Mouse (Mus musculus): ENCODE results near the gene Timp2. TPM values are rescaled to one million over a fixed set of nuclear protein-coding genes. Genes with fewer than 3 reads are reported as not detected.

Timp2 gene
- polyA plus RNA-seq (2011; ENCODE audit: insufficient read depth, insufficient read length, low replicate concordance, missing spikeins): 6.5 and 37.6 TPM in 2 replicates

DNA sequence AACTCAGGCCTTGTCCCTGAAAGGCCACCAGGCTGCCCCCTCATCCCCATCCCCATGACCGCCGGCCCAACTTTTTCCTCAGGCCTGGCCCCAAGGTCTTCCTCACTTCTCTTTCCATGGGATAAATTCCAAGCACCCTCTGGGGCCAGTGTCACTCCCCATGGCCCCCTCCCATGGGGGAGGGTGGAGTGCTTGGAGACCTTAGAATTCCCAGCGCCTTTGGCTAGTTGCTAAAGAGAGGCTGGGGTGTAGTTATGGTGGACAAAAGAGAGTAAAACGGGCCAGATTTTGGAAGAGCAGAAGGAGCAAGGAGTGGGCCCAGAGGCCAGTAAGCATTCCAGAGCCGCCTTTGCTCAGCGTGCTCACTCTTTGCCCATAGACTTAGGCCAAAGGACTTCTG, at the start of gene Timp2:
Gene Timp2, minus strand, starts transcription at position 101 of the 400 bp plus-strand sequence.
- no peaks in the 10 kb centered on the region; the same call in 1 of the 2 replicates for H3K4me1 ChIP-seq (ENCODE audit: control insufficient read depth, insufficient read depth, low read length)
- peak within 1 kb of the TSS; percentile 63 for H3K4me3 ChIP-seq (replicated peaks; ENCODE audit: control insufficient read depth, low read depth, low read length)
- H3K27ac ChIP-seq (ENCODE audit: control insufficient read depth, insufficient read depth, low read depth, low read length, poor library complexity): peak within 1 kb of the TSS; percentile 79
- WGBS: 64% methylated on average over 6 of the region's 6 CpGs
- TF ChIP-seq POLR2A (IDR thresholded peaks at IDR 0.05; ENCODE audit: borderline replicate concordance, control insufficient read depth, low read depth, low read length) (no peak), CTCF (IDR thresholded peaks at IDR 0.05; ENCODE audit: control insufficient read depth, insufficient read depth, low read length) (no peak)

DNA sequence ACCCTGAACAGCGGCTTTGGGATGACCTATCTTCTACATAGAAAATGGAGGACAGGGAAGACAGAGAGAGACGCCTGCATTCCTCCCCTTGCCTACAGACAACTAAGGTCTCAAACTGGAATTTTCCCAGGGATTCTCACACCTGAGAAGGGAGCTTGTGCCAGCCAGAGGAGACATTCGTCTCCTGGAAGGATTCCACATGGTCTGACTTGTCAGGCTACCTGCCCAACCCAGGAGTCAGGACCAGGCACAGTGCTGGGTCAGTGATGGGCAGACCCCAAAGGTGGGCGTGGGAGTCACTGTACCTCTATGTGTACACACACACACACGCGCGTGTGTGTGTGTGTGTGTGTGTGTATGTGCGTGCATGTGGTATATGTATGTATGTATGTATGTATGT, 49.8 kb upstream of the Timp2 start:
- Histone ChIP-seq H3K27ac (ENCODE audit: control insufficient read depth, insufficient read depth, low read depth, low read length, poor library complexity) (no peak overlapping the region), H3K4me1 (ENCODE audit: control insufficient read depth, insufficient read depth, low read length) (peaks cover 4% of the 10 kb centered on the region), H3K4me3 (replicated peaks; ENCODE audit: control insufficient read depth, low read depth, low read length) (no peak overlapping the region)
- TF ChIP-seq CTCF (IDR thresholded peaks at IDR 0.05; ENCODE audit: control insufficient read depth, insufficient read depth, low read length): no peak
- TF ChIP-seq POLR2A (IDR thresholded peaks at IDR 0.05; ENCODE audit: borderline replicate concordance, control insufficient read depth, low read depth, low read length): no peak
- 90% methylated on average over 8 of the region's 8 CpGs for WGBS

DNA sequence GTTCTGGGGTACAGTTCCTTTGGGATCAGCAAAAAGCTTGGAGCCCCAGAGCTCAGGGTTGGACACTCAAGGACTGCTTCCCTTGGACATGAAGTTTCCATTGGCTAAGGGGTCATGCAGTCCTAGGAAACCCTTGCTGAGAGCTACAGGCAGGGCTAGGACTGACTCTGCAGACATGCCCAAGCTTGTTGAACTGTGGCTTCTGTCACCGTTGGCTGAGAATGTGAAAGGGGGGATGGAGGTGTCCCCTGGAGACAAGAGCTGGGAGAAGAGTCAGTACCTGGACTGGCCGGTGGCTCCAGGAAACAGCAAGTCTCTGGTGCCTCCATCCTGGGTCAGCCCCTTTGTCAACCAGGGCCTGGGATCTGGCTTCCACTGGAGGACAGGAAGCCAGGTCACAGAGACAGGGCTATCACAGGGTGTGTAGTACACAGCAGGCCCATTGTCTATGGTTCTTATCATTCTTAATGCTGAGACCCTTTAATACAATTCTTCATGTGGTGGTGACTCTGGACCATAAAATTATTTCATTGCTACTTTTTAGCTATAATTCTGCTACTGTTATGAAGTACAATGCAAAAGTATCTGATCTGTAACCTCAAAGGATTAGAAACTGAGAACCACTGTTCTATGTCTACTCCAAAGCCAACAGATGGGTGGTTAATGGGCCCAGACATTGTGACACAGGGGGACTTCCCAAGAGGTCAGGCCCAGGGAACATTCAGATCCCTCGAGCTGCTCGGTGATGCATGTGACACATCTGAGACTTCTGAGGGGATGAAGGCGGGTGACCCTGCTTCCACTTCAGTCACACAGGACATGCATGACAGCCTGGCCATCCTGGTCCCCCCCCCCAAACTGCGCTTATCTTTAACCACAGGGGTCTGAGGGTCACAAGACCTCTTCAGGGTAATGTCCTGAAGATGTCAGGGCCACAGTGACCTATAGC, 48.7 kb upstream of the Timp2 start:
- no peak overlapping the region for H3K4me3 ChIP-seq (replicated peaks; ENCODE audit: control insufficient read depth, low read depth, low read length)
- 67% methylated on average over 6 of the region's 6 CpGs for WGBS
- H3K27ac ChIP-seq (ENCODE audit: control insufficient read depth, insufficient read depth, low read depth, low read length, poor library complexity): no peak overlapping the region; the same call in 1 of the 2 replicates
- TF ChIP-seq CTCF (IDR thresholded peaks at IDR 0.05; ENCODE audit: control insufficient read depth, insufficient read depth, low read length): no peak
- no peak for TF ChIP-seq POLR2A (IDR thresholded peaks at IDR 0.05; ENCODE audit: borderline replicate concordance, control insufficient read depth, low read depth, low read length)
- peaks cover 4% of the 10 kb centered on the region for H3K4me1 ChIP-seq (ENCODE audit: control insufficient read depth, insufficient read depth, low read length)

DNA sequence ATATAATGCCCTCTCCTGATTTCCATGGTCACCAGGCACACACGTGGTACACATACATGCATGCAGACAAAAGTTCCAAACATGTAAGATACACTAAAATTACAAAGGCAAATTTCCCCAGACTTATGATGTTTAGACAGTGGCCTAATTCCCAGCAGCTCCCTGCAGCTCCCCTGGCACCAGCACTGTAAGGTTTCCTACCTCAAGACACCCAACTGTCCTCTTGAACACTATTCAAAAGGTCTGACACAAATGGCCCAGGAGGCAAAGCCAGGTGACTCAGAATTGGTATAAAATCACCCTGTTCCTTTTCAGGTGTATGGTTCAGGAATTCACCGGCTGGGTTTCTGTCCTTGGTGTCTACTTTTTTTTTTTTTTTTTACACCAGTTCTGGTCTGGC, 47.6 kb upstream of the Timp2 start:
- no peak overlapping the region for H3K4me3 ChIP-seq (replicated peaks; ENCODE audit: control insufficient read depth, low read depth, low read length)
- WGBS: 90% methylated on average over 2 of the region's 2 CpGs
- TF ChIP-seq CTCF (IDR thresholded peaks at IDR 0.05; ENCODE audit: control insufficient read depth, insufficient read depth, low read length) (no peak), POLR2A (IDR thresholded peaks at IDR 0.05; ENCODE audit: borderline replicate concordance, control insufficient read depth, low read depth, low read length) (no peak)

DNA sequence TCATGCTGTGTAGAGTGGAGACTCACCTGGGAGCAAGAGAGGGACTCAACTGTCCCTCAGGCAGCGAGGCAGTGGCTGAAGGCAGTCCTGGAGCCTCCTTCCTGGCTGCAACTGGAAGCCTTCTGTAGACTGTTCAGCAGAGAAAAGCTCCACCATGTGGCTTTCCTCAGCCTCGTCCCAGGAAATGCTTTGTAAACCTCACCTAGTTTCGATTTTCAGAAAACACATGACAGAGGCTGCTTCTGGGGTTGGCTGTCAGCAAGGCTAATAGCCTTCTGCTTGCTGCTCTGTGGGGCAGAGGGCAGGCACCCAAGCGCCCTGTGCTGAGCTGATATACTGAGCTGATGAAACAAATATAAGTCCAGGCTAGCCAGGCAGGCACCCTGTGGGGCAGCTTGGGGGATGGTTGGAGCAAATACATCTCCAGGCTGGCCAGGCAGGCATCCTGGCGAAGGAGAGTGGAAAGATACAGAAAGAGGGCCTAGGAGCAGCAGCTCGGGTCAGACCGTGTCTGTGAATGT, 46.3 kb upstream of the Timp2 start, which contains the start of gene Lgals3bp:
Gene Lgals3bp, minus strand, starts transcription at position 333 of the 521 bp plus-strand sequence.
- peak within 1 kb of the TSS; percentile 58 for H3K27ac ChIP-seq (ENCODE audit: control insufficient read depth, insufficient read depth, low read depth, low read length, poor library complexity)
- 11% methylated on average over 7 of the region's 7 CpGs for WGBS
- no peak for TF ChIP-seq CTCF (IDR thresholded peaks at IDR 0.05; ENCODE audit: control insufficient read depth, insufficient read depth, low read length)
- peak; percentile 60 for TF ChIP-seq POLR2A (IDR thresholded peaks at IDR 0.05; ENCODE audit: borderline replicate concordance, control insufficient read depth, low read depth, low read length)
- peak within 1 kb of the TSS; percentile 60 for H3K4me3 ChIP-seq (replicated peaks; ENCODE audit: control insufficient read depth, low read depth, low read length)
- peaks cover 4% of the 10 kb centered on the region for H3K4me1 ChIP-seq (ENCODE audit: control insufficient read depth, insufficient read depth, low read length)

More for the DNA sequence above, 47.6 kb upstream of the Timp2 start:
- H3K4me1 ChIP-seq (ENCODE audit: control insufficient read depth, insufficient read depth, low read length): peaks cover 4% of the 10 kb centered on the region
- no peak overlapping the region for H3K27ac ChIP-seq (ENCODE audit: control insufficient read depth, insufficient read depth, low read depth, low read length, poor library complexity)

DNA sequence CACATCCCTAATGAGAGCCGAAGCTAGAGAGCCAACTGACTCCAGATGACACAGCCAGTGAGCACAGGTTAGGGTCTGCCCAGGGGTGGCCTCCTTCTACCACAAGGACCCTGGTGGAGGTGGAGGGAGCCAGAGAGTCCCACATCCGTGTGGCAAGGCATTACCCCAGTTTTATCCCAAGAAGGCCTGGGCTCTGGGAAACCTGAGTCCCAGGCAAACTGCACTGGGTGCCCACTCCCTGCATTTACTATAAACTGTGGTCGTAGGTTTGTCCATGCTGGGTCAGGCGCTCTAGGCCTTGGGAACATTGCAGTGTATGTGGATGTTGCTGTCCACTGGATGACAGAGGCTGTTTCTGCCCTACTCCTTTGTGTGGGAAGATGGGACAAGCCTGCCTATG, 45.7 kb upstream of the Timp2 start:
- TF ChIP-seq POLR2A (IDR thresholded peaks at IDR 0.05; ENCODE audit: borderline replicate concordance, control insufficient read depth, low read depth, low read length): no peak
- Histone ChIP-seq H3K4me1 (ENCODE audit: control insufficient read depth, insufficient read depth, low read length) (peaks cover 4% of the 10 kb centered on the region), H3K4me3 (replicated peaks; ENCODE audit: control insufficient read depth, low read depth, low read length) (peak overlapping the region; percentile 60), H3K27ac (ENCODE audit: control insufficient read depth, insufficient read depth, low read depth, low read length, poor library complexity) (peak overlapping the region; percentile 58; the same call in 1 of the 2 replicates)
- WGBS: 20% methylated on average over 4 of the region's 4 CpGs

DNA sequence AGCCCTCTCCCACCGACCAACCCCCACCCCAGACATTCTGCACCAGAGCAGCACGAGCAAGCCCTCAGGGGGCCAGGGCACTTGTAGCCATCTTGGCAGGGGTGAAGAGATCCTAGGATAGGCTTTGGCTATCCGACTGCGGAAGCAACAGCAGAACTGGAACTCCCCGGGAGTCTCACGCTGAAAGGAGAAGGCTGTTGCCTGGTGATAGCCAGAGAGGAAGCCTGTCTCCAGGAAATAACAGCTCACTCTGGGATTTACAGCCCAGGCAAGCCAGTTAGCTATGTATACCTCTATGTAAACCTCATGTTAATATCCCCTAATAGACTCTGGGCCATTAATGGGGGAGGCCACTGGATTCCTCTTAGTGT, 45.0 kb upstream of the Timp2 start:
- Histone ChIP-seq H3K27ac (ENCODE audit: control insufficient read depth, insufficient read depth, low read depth, low read length, poor library complexity) (no peak overlapping the region), H3K4me1 (ENCODE audit: control insufficient read depth, insufficient read depth, low read length) (peaks cover 4% of the 10 kb centered on the region), H3K4me3 (replicated peaks; ENCODE audit: control insufficient read depth, low read depth, low read length) (peak overlapping the region; percentile 6)
- 7% methylated on average over 6 of the region's 6 CpGs for WGBS
- TF ChIP-seq CTCF (IDR thresholded peaks at IDR 0.05; ENCODE audit: control insufficient read depth, insufficient read depth, low read length): no peak
- TF ChIP-seq POLR2A (IDR thresholded peaks at IDR 0.05; ENCODE audit: borderline replicate concordance, control insufficient read depth, low read depth, low read length): no peak

DNA sequence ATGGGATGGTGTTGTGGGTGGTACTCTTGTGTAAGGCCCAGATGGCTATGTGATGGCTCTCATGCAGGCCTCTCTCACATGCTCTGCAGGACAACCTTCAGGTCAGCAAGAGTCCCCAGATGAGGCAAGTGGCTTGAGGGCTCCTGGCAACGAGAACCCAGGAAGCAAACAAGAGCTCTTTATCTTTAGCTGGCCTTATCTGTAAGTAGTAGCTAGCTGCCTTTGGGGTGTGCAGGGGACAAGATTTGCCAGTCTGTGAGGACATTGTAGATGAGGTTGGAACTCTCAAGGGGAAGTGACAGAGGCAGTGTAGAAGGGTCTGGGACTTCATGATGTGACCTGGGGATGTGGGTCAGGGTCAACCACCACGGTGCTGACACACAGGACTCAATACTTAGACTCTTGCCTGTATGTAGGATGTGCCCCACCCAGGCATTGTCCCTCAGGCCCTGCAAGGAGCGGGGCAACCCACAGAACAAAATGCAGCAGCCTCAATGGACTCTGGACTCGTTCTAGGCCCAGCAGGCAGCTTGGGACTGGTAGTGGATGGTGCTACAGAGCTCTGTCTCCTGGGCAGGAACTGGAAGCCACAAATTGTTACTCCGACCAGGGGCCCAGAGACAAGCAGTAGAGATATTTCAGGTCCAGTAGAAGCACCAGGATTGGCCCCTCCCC, 44.5 kb upstream of the Timp2 start:
- no peak for TF ChIP-seq POLR2A (IDR thresholded peaks at IDR 0.05; ENCODE audit: borderline replicate concordance, control insufficient read depth, low read depth, low read length)
- TF ChIP-seq CTCF (IDR thresholded peaks at IDR 0.05; ENCODE audit: control insufficient read depth, insufficient read depth, low read length): no peak
- WGBS: 32% methylated on average over 5 of the region's 5 CpGs
- Histone ChIP-seq H3K4me3 (replicated peaks; ENCODE audit: control insufficient read depth, low read depth, low read length) (peak overlapping the region; percentile 2), H3K27ac (ENCODE audit: control insufficient read depth, insufficient read depth, low read depth, low read length, poor library complexity) (no peak overlapping the region), H3K4me1 (ENCODE audit: control insufficient read depth, insufficient read depth, low read length) (peaks cover 4% of the 10 kb centered on the region)
